Mouse (Mus musculus) liver, postnatal 0 days (tissue): ENCODE results near the gene Rps6kc1. TPM values are rescaled to one million over a fixed set of nuclear protein-coding genes. Genes with fewer than 3 reads are reported as not detected.

Experiments
- ATAC-seq: fragments of 200-750 bp; cut with Nextera tagmentation; 2 replicates; pipeline ENCODE4 v1.8.0; 2017; ENCODE audit warnings: mild to moderate bottlenecking, moderate library complexity
- DNase-seq: peaks from one replicate; pipeline ENCODE4 v3.0.0-alpha.2; 2016
- H3K27ac ChIP-seq: fragments of 300-500 bp; sonication (generic); 2 replicates; pipeline ENCODE4 v1.5.1; 2014; ENCODE audit warnings: antibody characterized with exemption, moderate library complexity, mild to moderate bottlenecking, low read depth
- H3K27me3 ChIP-seq: fragments of 300-500 bp; sonication (generic); 2 replicates; pipeline ENCODE4 v1.6.1; 2014; ENCODE audit warnings: low read length, control low read depth, mixed read lengths; ENCODE audit not compliant: insufficient read depth
- H3K36me3 ChIP-seq: fragments of 300-500 bp; sonication (generic); replicated peaks from 2 replicates; pipeline ENCODE4 v1.6.1; 2014; ENCODE audit warnings: mild to moderate bottlenecking, control low read depth, low read length, moderate library complexity, mixed read lengths; ENCODE audit not compliant: insufficient read depth
- H3K4me1 ChIP-seq: fragments of 300-500 bp; sonication (generic); 2 replicates; pipeline ENCODE4 v1.6.1; 2014; ENCODE audit warnings: antibody characterized with exemption, mild to moderate bottlenecking, control low read depth; ENCODE audit not compliant: insufficient read depth
- H3K4me2 ChIP-seq: fragments of 300-500 bp; sonication (generic); 2 replicates; pipeline ENCODE4 v1.6.1; 2014; ENCODE audit warnings: low read depth, mild to moderate bottlenecking, low read length, moderate library complexity, mixed read lengths
- H3K4me3 ChIP-seq: fragments of 300-500 bp; sonication (generic); 2 replicates; pipeline ENCODE4 v1.5.1; 2014; ENCODE audit warnings: low read depth, low read length
- H3K9ac ChIP-seq: fragments of 300-500 bp; sonication (generic); replicated peaks from 2 replicates; pipeline ENCODE4 v1.6.1; 2014; ENCODE audit warnings: mild to moderate bottlenecking, moderate library complexity
- H3K9me3 ChIP-seq: fragments of 300-500 bp; sonication (generic); 2 replicates; pipeline ENCODE4 v1.6.1; 2016; ENCODE audit warnings: mild to moderate bottlenecking, control low read depth, low read length, mixed read lengths
- CTCF ChIP-seq: sonication (generic); IDR thresholded peaks from 2 replicates; pipeline ENCODE4 v1.5.1; 2016; ENCODE audit warnings: antibody characterized with exemption, low read depth
- EP300 ChIP-seq: IDR thresholded peaks from 2 replicates; pipeline ENCODE4 v1.6.1; 2016; ENCODE audit warnings: antibody characterized with exemption, low read depth, mild to moderate bottlenecking
- WGBS: fragments of 180-500 bp; shearing (Covaris S2); extraction: QIAGEN DNeasy Blood & Tissue Kit; methylation state at CpG from one replicate; pipeline ENCODE4 v1.1.7; 2014; ENCODE audit not compliant: insufficient replicate concordance; 5-methylcytosine and 5-hydroxymethylcytosine counted together
- polyA plus RNA-seq: library from polyadenylated mRNA; unstranded; fragments of >200 nt; fragmentation: Nextera tagmentation; extraction: Ambion mirVana; gene quantifications from 2 replicates; pipeline ENCODE4 v1.2.1, GENCODE M21; 2015

Gene Rps6kc1
- polyA plus RNA-seq, 1 experiment from 2014 or later: 3.9 TPM

DNA sequence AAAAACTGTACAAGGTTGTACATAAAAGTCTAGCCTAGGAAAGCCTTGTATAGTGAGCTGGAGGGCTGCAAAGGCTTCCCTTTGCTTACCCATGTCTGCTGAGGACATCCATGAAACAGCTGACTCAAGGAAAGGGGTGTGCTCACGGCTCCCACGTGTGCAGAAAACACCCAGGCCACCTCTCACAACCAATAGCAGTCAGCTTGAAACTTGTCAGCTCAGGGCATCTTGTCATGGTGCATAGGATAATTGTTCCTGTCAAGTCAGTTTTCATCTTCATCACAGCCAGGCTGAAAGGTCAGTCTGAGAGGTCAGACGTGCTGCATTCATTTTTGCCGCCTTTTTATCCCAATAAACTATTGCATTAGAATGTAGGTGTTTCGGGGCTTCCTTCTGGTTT is 36.4 kb upstream of the Rps6kc1 start:
- 83% methylated on average over 5 of the region's 5 CpGs for WGBS
- Histone ChIP-seq H3K27me3 (no peaks in the 10 kb centered on the region), H3K4me1 (no peaks in the 10 kb centered on the region), H3K36me3 (peaks cover 23% of the 10 kb centered on the region), H3K9me3 (no peaks in the 10 kb centered on the region), H3K27ac (no peak overlapping the region), H3K4me2 (no peak overlapping the region), H3K9ac (no peak overlapping the region), H3K4me3 (no peak overlapping the region)
- TF ChIP-seq EP300 (no peak), CTCF (no peak)
- DNase-seq (no peak), ATAC-seq (no peak)

DNA sequence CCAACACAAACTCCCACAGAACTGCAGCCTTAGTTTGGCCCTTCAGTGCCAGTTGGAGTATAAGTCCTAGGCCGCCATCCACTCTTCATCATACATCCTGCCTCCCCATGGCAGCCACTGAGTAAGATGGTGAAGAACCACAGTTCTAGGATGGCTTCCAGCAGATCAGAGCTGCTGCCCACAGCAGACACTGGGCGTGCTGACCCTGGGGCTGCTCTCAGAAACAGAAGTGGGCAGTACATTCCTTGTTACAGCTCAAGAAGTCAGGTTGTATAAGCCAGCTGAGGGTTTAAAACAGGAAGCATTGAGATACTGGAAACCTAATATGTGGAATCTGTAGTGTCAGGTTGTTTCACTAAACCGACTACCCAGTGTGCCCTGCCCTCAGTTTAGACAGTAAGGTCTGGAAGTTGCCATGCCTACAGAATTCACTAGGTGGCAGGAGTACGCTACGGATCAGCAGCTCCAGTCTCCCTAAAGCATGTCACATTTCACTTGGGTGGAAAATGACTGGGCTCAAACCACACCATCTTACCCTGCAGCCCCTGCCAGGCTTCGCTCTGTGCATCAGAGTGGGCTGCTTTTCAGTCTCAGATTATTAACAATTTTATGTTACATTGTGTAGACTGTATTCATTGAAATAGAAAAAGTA is 32.7 kb upstream of the Rps6kc1 start:
- Histone ChIP-seq H3K27ac (no peak overlapping the region), H3K4me1 (no peaks in the 10 kb centered on the region), H3K4me3 (no peak overlapping the region), H3K36me3 (peaks cover 57% of the 10 kb centered on the region), H3K9ac (no peak overlapping the region), H3K27me3 (no peaks in the 10 kb centered on the region), H3K4me2 (no peak overlapping the region), H3K9me3 (no peaks in the 10 kb centered on the region)
- DNase-seq (peak; percentile 76), ATAC-seq (peak; percentile 72)
- WGBS: 52% methylated on average over 6 of the region's 6 CpGs
- TF ChIP-seq CTCF (peak; percentile 88), EP300 (no peak)

DNA sequence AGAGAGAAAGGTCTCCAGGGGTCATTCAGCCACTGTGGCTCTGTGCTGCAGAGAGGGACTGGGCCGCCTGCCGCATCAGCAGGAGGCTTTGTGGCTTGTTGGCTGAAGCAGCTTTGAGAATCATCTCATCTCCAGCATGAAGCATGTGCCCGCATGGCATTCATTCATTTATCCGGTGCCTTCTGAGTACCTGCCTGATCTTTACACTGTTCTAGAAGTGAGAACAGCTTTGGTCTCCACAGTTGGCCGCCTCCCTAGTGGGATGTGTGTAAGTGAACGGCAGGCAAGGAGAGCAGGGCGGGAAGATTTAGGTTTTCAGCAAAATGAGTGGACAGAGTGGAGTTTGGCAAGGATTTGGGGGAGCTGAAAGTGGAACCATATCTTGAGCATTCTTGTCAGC is 28.2 kb upstream of the Rps6kc1 start:
- Histone ChIP-seq H3K4me3 (no peak overlapping the region), H3K36me3 (peaks cover 79% of the 10 kb centered on the region), H3K9ac (no peak overlapping the region), H3K27me3 (no peaks in the 10 kb centered on the region), H3K4me1 (no peaks in the 10 kb centered on the region), H3K9me3 (no peaks in the 10 kb centered on the region), H3K27ac (no peak overlapping the region), H3K4me2 (no peak overlapping the region)
- no peak for TF ChIP-seq CTCF
- no peak for TF ChIP-seq EP300
- WGBS: 94% methylated on average over 7 of the region's 7 CpGs
- ATAC-seq: no peak
- no peak for DNase-seq

DNA sequence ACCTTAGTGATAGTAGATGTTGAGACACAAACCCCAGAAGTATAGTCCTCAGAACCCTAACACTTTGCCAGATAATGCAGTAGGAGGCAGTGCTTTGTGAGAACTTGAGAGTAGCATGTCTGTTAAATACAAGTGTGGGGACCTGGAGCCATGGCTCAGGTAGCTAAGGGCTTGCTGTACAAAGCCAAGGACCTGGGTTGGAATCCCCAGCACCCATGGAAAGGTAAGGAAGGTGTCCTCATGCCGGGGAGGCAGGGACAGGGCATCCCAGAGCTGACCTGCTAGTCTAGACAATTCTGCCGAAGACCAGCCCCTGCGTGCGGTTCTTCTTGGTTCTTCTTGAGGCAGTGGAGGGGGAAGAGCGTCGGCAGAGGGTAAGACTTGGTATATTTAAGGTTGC is 18.6 kb upstream of the Rps6kc1 start:
- H3K36me3 ChIP-seq: peaks cover 15% of the 10 kb centered on the region
- H3K4me3 ChIP-seq: no peak overlapping the region
- no peaks in the 10 kb centered on the region for H3K27me3 ChIP-seq
- H3K27ac ChIP-seq: no peak overlapping the region
- no peak overlapping the region for H3K4me2 ChIP-seq
- ATAC-seq: no peak
- no peak for DNase-seq
- H3K9me3 ChIP-seq: no peaks in the 10 kb centered on the region
- H3K4me1 ChIP-seq: peaks cover 19% of the 10 kb centered on the region
- no peak overlapping the region for H3K9ac ChIP-seq
- 83% methylated on average over 6 of the region's 6 CpGs for WGBS
- TF ChIP-seq CTCF (no peak), EP300 (no peak)

DNA sequence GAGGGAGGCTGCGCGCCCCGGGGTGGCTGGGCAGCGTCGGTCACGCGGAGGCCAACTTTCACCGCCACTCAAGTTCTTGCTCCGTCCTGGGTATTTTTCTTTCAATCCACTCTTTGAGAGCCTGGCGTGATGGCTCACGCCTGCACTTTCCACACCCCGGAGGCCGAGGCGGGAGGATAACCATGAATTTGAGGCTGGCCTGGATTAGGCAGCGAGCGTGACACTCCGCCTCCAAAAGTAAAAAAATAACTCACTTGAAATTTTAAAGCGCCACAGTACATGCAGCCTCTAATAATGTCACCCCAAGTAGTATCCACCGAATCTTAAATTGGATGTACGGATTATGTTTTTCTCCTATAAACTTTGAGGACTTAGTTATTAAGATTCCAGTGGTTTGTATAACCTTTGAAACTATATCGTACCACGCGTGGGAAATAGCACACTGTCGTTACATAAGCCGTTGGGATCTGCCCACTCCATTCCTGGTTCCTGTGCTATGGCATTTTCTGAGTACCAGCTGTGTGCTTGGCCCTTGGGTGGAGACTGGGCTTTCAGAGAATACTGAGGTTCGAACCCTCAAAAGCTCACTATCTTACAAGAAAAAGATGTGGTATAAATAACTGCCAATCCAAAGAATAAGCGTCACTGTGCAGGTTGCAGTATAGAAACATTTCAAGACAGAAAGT is 17.6 kb upstream of the Rps6kc1 start:
- H3K9ac ChIP-seq: peak overlapping the region; percentile 81
- peak overlapping the region; percentile 98 for H3K27ac ChIP-seq
- ATAC-seq (peak; percentile 15), DNase-seq (no peak)
- H3K4me3 ChIP-seq: peak overlapping the region; percentile 86
- peaks cover 6% of the 10 kb centered on the region; the same call in 1 of the 2 replicates for H3K36me3 ChIP-seq
- H3K4me2 ChIP-seq: peak overlapping the region; percentile 97
- TF ChIP-seq EP300: no peak
- TF ChIP-seq CTCF: no peak
- 3% methylated on average over 27 of the region's 27 CpGs for WGBS
- H3K27me3 ChIP-seq: no peaks in the 10 kb centered on the region
- peaks cover 19% of the 10 kb centered on the region for H3K4me1 ChIP-seq
- no peaks in the 10 kb centered on the region for H3K9me3 ChIP-seq

DNA sequence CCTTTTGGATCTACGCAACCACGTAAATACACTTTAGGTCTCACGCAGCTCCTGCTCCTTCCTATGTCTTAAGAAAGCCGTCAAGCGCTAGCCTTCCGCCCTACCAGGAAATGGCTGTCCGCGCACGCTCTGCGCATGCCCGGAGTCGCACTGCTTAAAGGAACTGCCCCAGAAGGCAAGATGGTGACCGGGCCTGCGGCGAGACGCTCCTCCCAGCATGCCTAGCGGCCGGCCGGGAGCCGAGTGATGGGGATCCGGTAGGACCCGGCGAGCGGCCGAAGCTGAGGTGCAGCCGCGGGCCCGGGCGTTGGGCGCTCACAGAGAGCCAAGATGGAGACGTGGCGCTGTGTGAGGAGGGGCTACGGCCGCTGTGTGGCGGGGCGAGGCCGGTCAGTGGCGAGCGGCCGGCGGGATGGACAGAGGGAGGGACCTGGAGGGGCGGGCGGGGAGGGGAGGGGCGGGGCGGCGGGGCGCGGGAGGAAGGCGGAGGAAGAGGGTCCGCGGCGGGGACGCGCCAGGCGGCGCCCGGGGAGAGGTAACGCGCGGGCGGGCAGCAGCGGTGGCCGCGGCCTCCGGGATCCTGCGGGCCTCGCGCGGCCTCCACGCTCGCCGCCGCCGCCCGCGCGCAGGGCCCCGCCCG is 16.9 kb upstream of the Rps6kc1 start:
- Histone ChIP-seq H3K4me3 (peak overlapping the region; percentile 86), H3K4me1 (peaks cover 19% of the 10 kb centered on the region), H3K9ac (peak overlapping the region; percentile 81), H3K9me3 (no peaks in the 10 kb centered on the region), H3K27me3 (no peaks in the 10 kb centered on the region), H3K27ac (peak overlapping the region; percentile 98), H3K4me2 (peak overlapping the region; percentile 97), H3K36me3 (no peaks in the 10 kb centered on the region; the same call in 1 of the 2 replicates)
- peak; percentile 94 for ATAC-seq
- TF ChIP-seq CTCF (0 out of 2 replicates have a peak, but pooled peaks have one; percentile 2), EP300 (no peak)
- under 1% methylated on average over 39 of the region's 79 CpGs for WGBS
- peak; percentile 97 for DNase-seq
